Mouse (Mus musculus): ENCODE data around the gene Nav2.

DNA sequence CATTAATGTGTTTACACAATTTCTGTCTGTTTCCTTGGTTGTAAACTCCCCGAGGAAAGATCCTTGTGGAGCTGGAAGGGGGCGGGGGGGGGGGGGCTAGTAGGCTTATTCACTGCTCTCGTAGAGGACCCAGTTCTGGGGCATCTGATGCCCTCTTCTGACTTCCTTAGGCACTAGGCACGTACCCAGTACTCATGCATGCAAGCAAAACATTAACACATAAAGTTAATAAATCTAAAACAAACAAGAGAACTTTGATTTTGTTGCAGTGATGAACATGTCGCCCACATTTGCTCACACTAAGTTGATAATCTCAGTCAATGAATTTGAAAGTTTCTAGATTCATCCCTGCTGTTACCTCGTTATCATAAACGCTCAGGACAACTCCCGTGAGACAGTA lies 325.8 kb downstream of the Nav2 start:
- TF ChIP-seq CTCF (IDR thresholded peaks at IDR 0.05): no peak
- no peak for TF ChIP-seq EP300 (IDR thresholded peaks at IDR 0.05)

All from lung, postnatal 0 days (tissue).